Mouse (Mus musculus): ENCODE measurements at regions not wholly inside any gene's neighbourhood (a gene's known extent, or its start where the extent isn't known, plus 50 kb on each side); places are given as distances from the start of the nearest gene placed in this dataset.
A peak's percentile ranks its signal among the peaks of the same experiment; 100 is the strongest.

GRCm38 (mm10) chr17:80891656-80892055 lies 52.8 kb upstream of the Tmem178 start:
- DNase-seq, result no peak

DNA sequence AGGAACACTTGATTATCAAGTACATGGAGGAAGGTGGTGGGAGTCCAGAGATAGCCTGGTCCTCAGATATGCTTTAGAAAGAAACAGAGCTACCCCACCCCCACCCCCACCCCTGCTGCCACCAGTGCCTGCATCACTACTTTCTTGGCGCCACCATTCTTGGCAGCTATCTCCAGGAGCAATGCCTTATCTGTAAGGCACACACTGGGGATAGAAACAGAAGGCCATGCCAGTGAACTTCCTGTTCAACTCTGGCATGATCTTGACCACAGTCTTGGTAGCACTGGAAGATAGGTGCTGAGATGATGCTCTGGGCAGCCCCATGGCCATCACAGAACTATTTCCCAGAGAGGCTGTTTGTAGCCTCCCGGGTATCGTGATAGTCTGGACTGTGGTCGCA lies 55.3 kb upstream of the Tmem178 start:
- DNase-seq, result no peak

DNA sequence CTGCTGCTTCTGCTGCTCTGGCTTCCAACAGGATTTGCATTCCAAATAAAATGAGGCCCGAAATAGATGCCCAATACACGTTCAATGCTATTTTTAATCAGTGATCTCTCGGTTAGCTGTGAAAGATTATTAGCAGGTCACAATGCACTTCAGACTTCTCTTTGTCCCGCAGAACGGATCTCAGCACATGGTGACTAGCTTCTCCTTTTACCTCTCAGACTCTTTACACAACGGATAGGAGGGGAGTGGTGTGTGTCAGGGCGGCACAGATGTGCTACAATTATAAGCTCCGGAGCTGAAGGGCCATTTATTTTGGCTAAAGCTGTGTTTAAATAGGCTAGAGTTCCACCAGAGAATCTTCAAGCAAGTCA lies 56.7 kb upstream of the Tmem178 start:
- no peak for DNase-seq

DNA sequence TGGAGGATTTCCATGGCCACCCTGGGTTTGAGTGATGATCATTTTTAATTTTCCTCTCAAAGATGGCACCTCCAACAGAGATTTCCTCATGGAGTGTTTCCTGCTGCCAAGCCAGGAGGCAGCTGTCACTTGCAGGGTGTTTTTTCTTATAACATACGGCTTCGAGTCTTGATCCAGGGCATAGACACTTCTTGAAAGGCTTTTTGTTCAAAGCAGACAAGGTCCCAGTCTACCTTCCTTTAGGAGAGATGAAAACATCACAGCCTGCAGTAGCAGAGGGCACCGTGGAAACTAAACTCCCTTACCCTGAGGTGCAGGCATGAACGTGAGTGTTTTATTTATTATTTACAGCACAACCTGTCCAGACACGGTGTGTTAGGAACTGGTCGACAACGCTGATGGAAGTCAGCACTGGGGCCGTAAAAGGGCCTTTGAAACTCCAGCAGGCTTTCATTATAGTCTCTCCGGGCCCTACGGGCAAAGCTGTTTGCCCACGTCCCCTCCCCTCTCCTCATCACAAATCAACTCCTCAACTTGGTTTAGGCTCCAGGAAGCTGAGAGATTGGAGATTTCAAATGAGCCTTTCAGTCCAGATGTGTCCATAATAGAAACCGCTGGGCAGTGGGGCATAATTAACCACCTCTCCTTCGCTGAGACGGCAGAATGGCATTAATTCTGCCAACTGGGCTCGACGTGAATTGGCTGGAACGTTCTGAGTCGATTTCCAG lies 57.2 kb upstream of the Tmem178 start:
- no peak for DNase-seq

- DNase-seq, result no peak
Observed at GRCm38 (mm10) chr17:80886211-80886701, 58.2 kb upstream of the Tmem178 start.

- DNase-seq, result no peak
Observed at GRCm38 (mm10) chr17:80885706-80886105, 58.7 kb upstream of the Tmem178 start.

DNA sequence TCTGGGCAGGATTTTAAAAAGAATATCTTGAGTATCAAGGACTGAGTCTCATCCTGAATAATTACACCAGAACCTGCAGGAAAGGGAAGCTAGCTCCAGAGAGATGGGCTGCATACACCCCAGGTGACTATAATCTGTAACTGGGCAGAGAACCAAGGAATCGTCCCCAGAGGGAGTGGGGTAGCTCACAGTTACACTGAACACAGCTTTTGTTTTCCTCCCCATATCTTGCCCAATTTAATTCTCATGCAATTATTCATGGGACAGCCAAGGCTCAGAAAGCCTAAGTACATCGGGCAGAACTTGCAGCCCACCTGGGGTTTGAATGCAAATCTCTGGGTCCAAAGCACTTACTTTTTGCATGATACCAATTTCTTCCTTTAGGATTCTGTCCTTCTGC lies 59.5 kb upstream of the Tmem178 start:
- DNase-seq, result no peak

DNA sequence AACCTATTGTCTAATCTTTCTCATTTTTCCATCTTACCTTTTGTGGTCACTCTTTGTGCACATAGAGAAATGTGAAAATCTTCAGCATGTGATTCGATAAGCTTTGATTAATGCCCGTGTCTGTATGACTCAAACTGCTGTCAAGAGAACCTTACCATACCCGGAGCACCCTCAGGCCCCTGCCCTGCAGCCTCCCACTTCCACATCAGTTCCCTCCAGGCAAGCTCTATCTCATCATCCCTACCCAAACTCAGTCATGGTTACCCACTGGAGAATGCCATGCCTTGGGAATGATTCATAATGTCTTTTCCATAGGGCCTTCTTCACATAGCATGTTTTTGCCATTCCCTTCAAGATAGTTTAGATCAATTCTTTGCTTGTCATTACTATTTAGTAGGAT lies 62.0 kb upstream of the Tmem178 start:
- no peak for DNase-seq

GRCm38 (mm10) chr17:80880325-80880724 lies 64.1 kb upstream of the Tmem178 start:
- no peak for DNase-seq

DNA sequence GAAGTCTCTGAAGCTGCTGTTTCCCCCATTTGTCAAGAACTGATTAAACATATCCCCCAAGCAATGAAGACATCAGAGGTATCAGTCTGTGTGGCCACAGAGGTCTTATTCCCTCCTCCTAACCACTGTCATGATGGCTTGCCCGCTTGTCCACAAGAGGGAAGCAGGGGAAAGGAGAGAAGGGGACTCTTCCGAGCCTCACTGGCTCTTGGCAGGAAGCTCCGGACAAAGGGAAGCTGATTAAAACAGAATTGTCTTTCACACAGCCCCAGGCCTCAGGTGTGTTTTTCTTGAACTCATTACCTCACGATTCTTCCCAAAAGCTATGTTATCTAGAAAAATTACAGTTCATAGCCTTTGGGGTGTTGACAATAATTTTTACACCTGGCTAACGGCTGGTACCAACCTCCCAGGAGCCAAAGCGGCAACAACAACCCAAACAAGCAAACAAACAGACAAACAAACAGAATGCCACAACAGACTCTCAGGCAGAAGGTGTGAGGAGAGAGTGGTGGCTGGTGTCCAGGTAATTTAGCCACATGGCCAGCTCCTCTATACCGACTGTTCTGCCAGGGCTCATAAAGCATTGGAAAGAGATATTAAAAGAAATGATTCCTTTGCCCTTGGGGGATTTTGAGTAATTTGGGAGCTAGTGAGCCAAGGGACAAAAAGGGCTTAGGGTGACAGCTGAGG lies 68.9 kb upstream of the Tmem178 start:
- DNase-seq, result peak; percentile 17

GRCm38 (mm10) chr17:80870965-80871364 lies 73.5 kb upstream of the Tmem178 start:
- no peak for DNase-seq

- DNase-seq, result no peak
Observed at GRCm38 (mm10) chr17:80862338-80862737, 82.1 kb upstream of the Tmem178 start.

- DNase-seq, result no peak
Observed at GRCm38 (mm10) chr17:80846996-80847810, 97.2 kb upstream of the Tmem178 start.

- DNase-seq, result no peak
Observed at GRCm38 (mm10) chr17:80845349-80845748, 99.1 kb upstream of the Tmem178 start.

- DNase-seq, result no peak
Observed at GRCm38 (mm10) chr17:80841903-80842302, 102.5 kb upstream of the Tmem178 start.

- DNase-seq, result no peak
Observed at GRCm38 (mm10) chr17:80840896-80841295, 103.5 kb upstream of the Tmem178 start.

- no peak for DNase-seq
Observed at GRCm38 (mm10) chr17:80840452-80840851, 104.0 kb upstream of the Tmem178 start.

DNA sequence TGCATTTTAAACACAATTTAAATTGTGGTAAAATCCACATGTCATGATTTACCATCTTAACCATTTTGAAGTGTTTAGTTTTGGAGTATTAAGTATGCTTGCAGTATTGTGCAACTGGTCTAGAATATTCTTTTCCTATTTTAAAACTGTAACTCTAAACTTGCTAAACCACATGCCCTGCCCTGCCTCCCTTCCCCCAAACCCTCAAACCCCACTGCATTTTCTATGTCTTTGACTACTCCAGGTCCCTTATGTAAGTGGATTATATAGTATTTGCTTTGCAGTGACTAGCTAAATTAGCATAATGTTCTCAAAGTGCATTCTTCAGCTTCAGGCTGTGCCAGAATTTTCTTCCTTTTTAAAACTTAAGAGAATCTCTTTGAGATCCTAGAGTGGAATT lies 106.4 kb upstream of the Map4k3 start:
- DNase-seq, result no peak

DNA sequence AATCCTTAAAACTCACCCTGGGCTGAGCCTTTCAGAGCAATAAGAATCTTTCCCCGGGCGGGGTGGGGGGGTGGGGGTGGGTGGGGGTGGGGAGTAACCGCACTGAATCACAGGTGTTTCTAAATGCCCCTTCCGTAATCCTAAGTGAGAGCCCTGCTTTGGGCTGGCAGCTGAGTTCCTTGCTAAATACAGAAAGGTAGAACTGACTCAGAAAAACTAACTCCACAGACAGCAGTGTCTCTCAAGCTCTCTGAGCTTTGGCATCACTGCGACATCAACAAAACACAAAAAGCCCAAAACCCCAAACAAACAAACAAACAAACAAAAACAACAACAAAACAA lies 105.9 kb upstream of the Map4k3 start:
- DNase-seq, result no peak

- no peak for DNase-seq
Observed at GRCm38 (mm10) chr17:80833355-80834175, 105.3 kb upstream of the Map4k3 start.

DNA sequence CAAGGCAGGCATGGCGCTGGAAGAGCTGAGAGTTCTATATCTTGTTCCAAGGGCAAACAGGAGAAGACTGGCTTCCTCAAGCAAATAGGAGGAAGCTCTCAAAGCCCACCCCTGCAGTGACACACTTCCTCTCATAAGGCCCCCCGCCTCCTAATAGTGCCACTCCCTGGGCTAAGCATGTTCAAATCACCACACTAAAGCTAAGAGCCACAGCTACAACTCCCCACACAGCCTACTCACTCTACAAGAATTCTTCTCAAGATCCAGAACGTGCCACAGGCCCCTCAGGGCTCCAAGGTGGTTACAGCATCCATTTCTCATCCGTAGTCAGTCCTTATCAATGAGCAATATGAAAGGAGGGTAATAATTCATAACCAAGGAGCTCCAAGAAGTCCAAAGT lies 103.4 kb upstream of the Map4k3 start:
- DNase-seq, result no peak

DNA sequence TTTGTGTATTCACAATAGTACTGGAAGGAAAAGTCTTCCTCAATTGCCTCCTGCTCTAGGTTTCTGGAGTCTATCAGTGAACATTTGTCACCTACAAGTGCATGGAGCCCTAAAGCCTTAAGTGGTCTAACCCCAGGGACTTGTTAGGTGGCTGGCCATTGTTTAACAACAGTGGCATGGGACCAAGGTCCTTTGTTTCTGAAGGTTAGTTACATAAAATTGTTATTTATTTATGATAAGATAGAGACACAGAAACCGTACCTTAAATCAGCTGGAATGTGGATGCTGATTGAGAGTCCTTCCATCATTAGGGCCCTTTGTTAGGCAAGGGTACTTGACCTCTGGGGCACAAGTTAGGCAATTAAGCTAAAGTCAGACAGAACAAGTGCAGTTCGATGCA lies 99.6 kb upstream of the Map4k3 start:
- DNase-seq, result no peak
